Mouse (Mus musculus): ENCODE results near the gene Akr1b8. TPM values are rescaled to one million over a fixed set of nuclear protein-coding genes. Genes with fewer than 3 reads are reported as not detected.

Gene Akr1b8
- polyA plus RNA-seq, 1 experiment from 2014 or later: 11.1 TPM

Other genes starting within 250 kb of the Akr1b8 start
- 47.3 and 49.8 TPM in 2 replicates for gene Slc35b4, start 177.0 kb upstream of the Akr1b8 start, polyA plus RNA-seq (2014; fragmentation: Nextera tagmentation; extraction: Ambion mirVana)
- gene Akr1b3, start 36.6 kb upstream of the Akr1b8 start, polyA plus RNA-seq (2014; fragmentation: Nextera tagmentation; extraction: Ambion mirVana): 217 and 219 TPM in 2 replicates
- 17.7 and 18.6 TPM in 2 replicates for gene Akr1b10, start 30.1 kb downstream of the Akr1b8 start, polyA plus RNA-seq (2014; fragmentation: Nextera tagmentation; extraction: Ambion mirVana)
- gene Akr1b7, start 58.2 kb downstream of the Akr1b8 start, polyA plus RNA-seq (2014; fragmentation: Nextera tagmentation; extraction: Ambion mirVana): 0.15 and 0.20 TPM in 2 replicates
- 47.3 and 48.1 TPM in 2 replicates for gene Bpgm, start 122.1 kb downstream of the Akr1b8 start, polyA plus RNA-seq (2014; fragmentation: Nextera tagmentation; extraction: Ambion mirVana)
- 155 and 167 TPM in 2 replicates for gene Cald1, start 244.4 kb downstream of the Akr1b8 start, polyA plus RNA-seq (2014; fragmentation: Nextera tagmentation; extraction: Ambion mirVana)